Mouse (Mus musculus): ENCODE measurements at regions not wholly inside any gene's neighbourhood (a gene's known extent, or its start where the extent isn't known, plus 50 kb on each side); places are given as distances from the start of the nearest gene placed in this dataset.

DNA sequence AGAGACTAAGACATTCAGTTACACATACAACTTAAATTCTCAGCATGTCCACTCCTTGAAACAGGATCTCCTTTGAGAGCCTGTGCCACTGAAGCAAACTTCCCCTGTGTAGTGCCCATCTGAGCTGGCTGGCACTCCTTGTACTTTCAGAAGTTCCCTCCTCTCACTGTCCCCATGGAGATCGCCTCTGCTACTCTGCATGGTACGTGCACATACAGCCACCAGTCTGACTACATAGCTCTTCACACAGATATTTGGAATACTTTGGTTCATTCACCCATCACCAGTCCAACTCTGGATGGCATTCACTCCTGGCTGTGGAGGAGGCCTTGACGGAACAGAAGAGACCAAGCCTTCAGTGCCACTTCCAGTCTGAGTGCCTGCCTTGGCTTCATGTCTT lies 79.8 kb upstream of the Pabpc6 start:
- TF ChIP-seq CTCF (IDR thresholded peaks at IDR 0.05; ENCODE audit: low read depth) (no peak), EP300 (IDR thresholded peaks at IDR 0.05; ENCODE audit: low read depth) (no peak)
